Mouse (Mus musculus) bone marrow, adult 2 months (tissue): Measurements from ENCODE around the gene Mtor.

Experiments used
- CTCF ChIP-seq: fragments of 200-500 bp; IDR thresholded peaks from 2 replicates; pipeline ENCODE4 v1.5.1; 2011; ENCODE audit warnings: low read length, control low read depth; ENCODE audit not compliant: control insufficient read depth, insufficient read depth
- POLR2A ChIP-seq: fragments of 200-500 bp; IDR thresholded peaks from 2 replicates; pipeline ENCODE4 v1.6.1; 2011; ENCODE audit warnings: low read depth, mild to moderate bottlenecking, control low read depth, low read length, borderline replicate concordance; ENCODE audit not compliant: control insufficient read depth

DNA sequence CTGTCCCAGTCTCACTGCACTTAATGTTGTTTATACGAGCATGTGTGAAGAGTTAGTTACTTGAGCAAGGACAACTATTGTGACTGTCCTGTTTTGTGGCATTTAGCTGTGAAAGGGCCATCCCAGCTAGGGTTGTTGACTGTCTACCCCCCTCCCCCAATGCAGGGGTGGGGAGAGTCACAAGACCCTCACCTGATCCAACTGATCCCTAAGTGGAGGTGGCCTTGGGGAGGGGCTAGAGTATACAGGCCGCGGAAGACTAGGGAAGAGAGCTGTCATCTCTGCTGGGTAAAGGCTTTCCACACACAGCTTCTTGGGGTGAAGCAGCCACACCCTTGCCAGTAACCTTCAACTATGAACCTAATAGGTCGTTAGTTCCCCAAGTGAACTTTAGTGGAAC, 151.9 kb downstream of the Mtor start:
- TF ChIP-seq CTCF (no peak), POLR2A (no peak)
